Mouse (Mus musculus): ENCODE data around the gene St6gal1.

Gene St6gal1

GRCm38 (mm10) chr16:23274005-23274404 is 49.5 kb downstream of the St6gal1 start:
- no peak for DNase-seq (ENCODE audit: low spot score)

DNA sequence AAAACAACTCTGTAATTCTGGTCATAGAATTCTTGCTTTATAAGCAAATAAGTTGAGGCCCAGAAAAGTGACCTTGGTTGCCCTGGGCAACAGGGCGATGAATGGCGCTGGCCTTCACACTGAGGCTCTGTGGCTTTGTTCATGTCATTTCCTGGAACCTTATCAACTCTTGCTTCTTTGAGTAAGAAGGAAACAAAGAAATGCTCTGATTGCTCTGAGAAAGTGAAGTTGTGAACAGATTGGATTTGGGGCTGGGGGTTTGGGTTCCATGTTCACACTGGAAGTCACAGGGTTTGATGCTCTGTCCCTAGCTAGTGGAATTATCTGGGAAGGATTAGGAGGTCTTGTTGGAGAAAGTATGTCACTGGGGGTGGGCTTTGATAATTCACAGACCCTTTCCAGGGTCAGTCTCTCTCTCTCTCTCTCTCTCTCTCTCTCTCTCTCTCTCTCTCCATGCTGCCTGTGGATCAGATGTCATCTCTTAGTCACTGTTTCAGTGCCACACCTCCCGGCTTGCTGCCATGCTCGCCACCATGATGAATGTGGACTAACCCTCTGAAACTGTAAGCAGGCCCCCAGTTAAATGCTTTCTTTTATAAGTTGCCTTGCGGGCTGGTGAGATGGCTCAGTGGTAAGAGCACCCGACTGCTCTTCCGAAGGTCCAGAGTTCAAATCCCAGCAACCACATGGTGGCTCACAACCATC is 50.2 kb downstream of the St6gal1 start:
- no peak for DNase-seq (ENCODE audit: low spot score)

GRCm38 (mm10) chr16:23275661-23276060 is 51.1 kb downstream of the St6gal1 start:
- DNase-seq (ENCODE audit: low spot score): no peak

- DNase-seq (ENCODE audit: low spot score): no peak
Observed at GRCm38 (mm10) chr16:23279879-23280741, 55.6 kb downstream of the St6gal1 start.

GRCm38 (mm10) chr16:23280742-23281090 is 56.2 kb downstream of the St6gal1 start:
- no peak for DNase-seq (ENCODE audit: low spot score)

DNA sequence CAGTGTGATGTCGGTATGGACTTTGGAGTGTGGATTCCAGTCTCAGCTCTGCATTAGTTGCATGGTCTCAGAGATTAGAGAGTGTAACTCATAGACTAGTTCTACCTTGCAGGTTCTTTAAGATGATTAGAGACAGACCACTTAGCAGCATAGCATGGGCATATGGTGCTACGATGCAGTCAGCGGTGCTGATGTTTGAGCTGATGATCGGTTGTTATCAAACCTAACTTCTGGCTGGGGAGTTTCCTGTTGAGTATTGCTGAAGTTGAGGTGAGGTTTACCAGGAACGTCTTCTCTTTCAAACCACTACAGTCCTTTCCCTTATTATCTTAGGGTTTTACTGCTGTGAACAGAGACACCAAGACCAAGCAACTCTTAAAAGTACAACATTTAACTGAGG is 57.7 kb downstream of the St6gal1 start:
- no peak for DNase-seq (ENCODE audit: low spot score)

- DNase-seq (ENCODE audit: low spot score): no peak
Observed at GRCm38 (mm10) chr16:23282941-23283340, 58.4 kb downstream of the St6gal1 start.

- no peak for DNase-seq (ENCODE audit: low spot score)
Observed at GRCm38 (mm10) chr16:23283677-23284076, 59.1 kb downstream of the St6gal1 start.

GRCm38 (mm10) chr16:23284470-23285394 is 60.2 kb downstream of the St6gal1 start:
- no peak for DNase-seq (ENCODE audit: low spot score)

DNA sequence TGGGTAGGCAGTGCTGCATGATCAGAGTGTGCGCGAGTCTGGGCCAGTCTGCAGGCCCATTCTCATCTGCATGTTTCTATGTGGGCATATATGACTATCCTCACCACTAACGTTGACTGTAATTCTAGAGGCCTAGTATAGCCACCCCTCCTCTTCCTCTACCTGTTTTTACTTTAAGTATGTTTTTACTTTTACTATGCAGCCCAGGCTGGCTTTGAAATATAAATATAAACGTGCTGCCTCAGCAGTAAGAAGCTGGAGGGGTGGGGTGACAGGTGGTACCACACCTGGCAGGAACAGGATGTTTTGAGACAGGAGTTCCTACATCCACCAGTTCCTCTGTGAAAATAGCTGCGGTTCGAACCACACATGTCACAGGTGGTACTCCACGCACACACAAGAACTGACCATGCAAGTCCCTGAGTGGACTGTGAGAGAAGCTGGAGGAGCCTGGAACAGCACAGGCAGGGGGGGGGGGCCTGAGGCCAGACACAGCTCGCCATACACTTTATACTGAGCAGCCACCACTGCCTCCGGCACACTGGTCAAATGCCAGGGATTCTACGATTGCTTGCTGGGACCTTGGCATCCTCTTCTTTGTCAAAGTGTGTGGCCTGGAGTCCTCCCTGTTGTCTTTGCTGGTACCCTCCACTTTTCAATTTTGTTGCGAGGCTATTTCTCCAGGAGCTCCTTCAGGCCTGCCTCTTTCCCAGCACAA is 62.0 kb downstream of the St6gal1 start:
- peak; percentile 27 for DNase-seq (ENCODE audit: low spot score)

GRCm38 (mm10) chr16:23287312-23288040 is 62.9 kb downstream of the St6gal1 start:
- no peak for DNase-seq (ENCODE audit: low spot score)

- DNase-seq (ENCODE audit: low spot score): no peak
Observed at GRCm38 (mm10) chr16:23288103-23288502, 63.6 kb downstream of the St6gal1 start.

GRCm38 (mm10) chr16:23289424-23289823 is 64.9 kb downstream of the St6gal1 start:
- no peak for DNase-seq (ENCODE audit: low spot score)

- DNase-seq (ENCODE audit: low spot score): no peak
Observed at GRCm38 (mm10) chr16:23290171-23290570, 65.6 kb downstream of the St6gal1 start.

GRCm38 (mm10) chr16:23291521-23291920 is 67.0 kb downstream of the St6gal1 start:
- DNase-seq (ENCODE audit: low spot score): no peak

DNA sequence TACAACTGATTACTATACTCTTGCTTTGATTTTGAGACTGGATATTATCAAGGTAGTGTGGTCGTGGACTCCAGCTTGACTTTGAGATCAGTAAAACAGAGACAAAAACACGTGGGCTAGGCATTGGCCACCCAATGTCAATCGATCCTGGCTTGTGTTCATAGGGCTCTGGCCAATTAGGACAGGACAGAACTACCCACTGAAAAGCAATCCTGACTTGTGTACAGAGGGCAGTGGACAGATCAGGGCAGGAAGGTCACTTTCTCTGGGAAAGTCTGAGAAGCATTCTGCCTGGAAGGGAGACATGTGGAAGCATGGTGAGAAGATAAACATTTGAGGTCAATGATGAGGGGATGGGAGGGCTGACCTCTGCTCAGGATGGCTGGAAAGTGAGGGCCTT is 69.7 kb downstream of the St6gal1 start:
- no peak for DNase-seq (ENCODE audit: low spot score)

- no peak for DNase-seq (ENCODE audit: low spot score)
Observed at GRCm38 (mm10) chr16:23294747-23295146, 70.2 kb downstream of the St6gal1 start.

DNA sequence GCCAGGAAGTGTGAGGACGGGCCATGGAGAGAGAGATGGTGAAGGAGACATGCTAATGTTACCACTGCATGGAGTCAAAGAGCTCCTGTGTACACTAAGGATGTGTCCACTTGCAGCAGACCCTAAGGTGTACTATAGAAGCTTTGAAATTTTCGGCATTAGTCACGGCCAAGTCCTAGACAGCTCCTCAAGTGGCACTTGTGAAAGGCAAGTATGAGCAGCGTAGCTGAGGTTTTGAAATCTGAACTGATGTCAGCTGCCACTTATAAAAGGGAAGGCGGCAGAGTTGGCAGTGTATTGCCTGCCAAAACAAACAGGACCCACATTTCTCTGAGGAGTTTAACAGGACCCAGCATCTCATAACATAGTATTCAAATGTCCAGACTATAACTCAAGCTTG is 71.2 kb downstream of the St6gal1 start:
- no peak for DNase-seq (ENCODE audit: low spot score)

GRCm38 (mm10) chr16:23296721-23297120 is 72.2 kb downstream of the St6gal1 start:
- DNase-seq (ENCODE audit: low spot score): no peak

GRCm38 (mm10) chr16:23298441-23298840 is 73.9 kb downstream of the St6gal1 start:
- DNase-seq (ENCODE audit: low spot score): no peak

DNA sequence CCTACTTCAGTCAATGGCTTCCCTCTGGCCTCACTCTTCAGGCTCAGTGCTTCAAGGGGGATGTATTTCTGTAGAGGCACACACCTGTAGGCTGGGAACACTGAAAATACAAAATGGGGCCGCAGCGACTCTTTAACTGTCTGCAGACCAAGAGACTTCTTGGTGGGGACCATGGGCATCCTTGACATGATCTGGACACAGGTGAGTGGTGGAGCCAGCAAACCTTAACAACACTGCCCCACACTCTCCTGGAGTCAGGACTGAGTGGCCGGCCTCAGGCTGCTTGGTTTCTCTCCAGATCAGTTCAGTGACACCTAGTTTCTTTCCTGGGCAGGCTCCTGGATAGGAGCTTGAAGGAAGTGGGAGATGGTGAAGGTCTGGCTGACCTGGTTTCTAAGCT is 74.4 kb downstream of the St6gal1 start:
- no peak for DNase-seq (ENCODE audit: low spot score)

All from testis, postnatal 14 days (tissue).